Mouse (Mus musculus) MEL (cell line): ENCODE measurements around the gene Shf.

Source experiments
- CHD1 ChIP-seq: IDR thresholded peaks from 2 replicates; pipeline ENCODE4 v1.6.1; 2012; ENCODE audit warnings: low read depth, mild to moderate bottlenecking, inconsistent platforms, low read length, improper control_type of control experiment
- CTCF ChIP-seq, 3 experiments: IDR thresholded peaks in 2 of 3; conservative IDR thresholded peaks in 1 of 3; 2 replicates each; pipeline ENCODE4 v1.5.1; 2011 to 2012; ENCODE audit warnings: low read length in 3 of 3, low read depth in 2 of 3, mild to moderate bottlenecking in 2 of 3, improper control_type of control experiment in 1 of 3, inconsistent platforms in 1 of 3, mixed read lengths in 1 of 3, moderate library complexity in 1 of 3; ENCODE audit not compliant: control insufficient read depth in 1 of 3, insufficient read depth in 1 of 3, poor library complexity in 1 of 3, severe bottlenecking in 1 of 3
- ELF1 ChIP-seq: IDR thresholded peaks from 2 replicates; pipeline ENCODE4 v1.6.1; 2014; ENCODE audit warnings: low read depth, mild to moderate bottlenecking, inconsistent platforms, low read length, improper control_type of control experiment, moderate library complexity
- MAX ChIP-seq: IDR thresholded peaks from 2 replicates; pipeline ENCODE4 v1.6.1; 2011; ENCODE audit warnings: low read length, improper control_type of control experiment
- MEF2A ChIP-seq: IDR thresholded peaks from 2 replicates; pipeline ENCODE4 v1.6.1; 2014; ENCODE audit warnings: low read depth, mild to moderate bottlenecking, inconsistent platforms, low read length, improper control_type of control experiment; ENCODE audit not compliant: poor library complexity, insufficient replicate concordance, severe bottlenecking; ENCODE audit errors: extremely low read depth
- POLR2A ChIP-seq, 2 experiments: IDR thresholded peaks; 2 replicates each; pipeline ENCODE4 v1.6.1; 2011 to 2012; ENCODE audit warnings: low read length in 2 of 2, mild to moderate bottlenecking in 2 of 2, control low read depth in 1 of 2, improper control_type of control experiment in 1 of 2, low read depth in 1 of 2, moderate library complexity in 1 of 2; ENCODE audit not compliant: control insufficient read depth in 1 of 2, insufficient read depth in 1 of 2, poor library complexity in 1 of 2
- POLR2AphosphoS2 ChIP-seq: IDR thresholded peaks from 2 replicates; pipeline ENCODE4 v1.6.1; 2011; ENCODE audit warnings: low read length, improper control_type of control experiment
- RAD21 ChIP-seq: IDR thresholded peaks from 2 replicates; pipeline ENCODE4 v1.6.1; 2011; ENCODE audit warnings: mild to moderate bottlenecking, low read depth, low read length, improper control_type of control experiment
- SMC3 ChIP-seq: IDR thresholded peaks from 2 replicates; pipeline ENCODE4 v1.6.1; 2011; ENCODE audit warnings: low read depth, low read length, improper control_type of control experiment
- TCF12 ChIP-seq: IDR thresholded peaks from 2 replicates; pipeline ENCODE4 v1.6.1; 2014; ENCODE audit warnings: low read depth, mild to moderate bottlenecking, inconsistent platforms, low read length, improper control_type of control experiment, moderate library complexity
- USF1 ChIP-seq: IDR thresholded peaks from 2 replicates; pipeline ENCODE4 v1.6.1; 2014; ENCODE audit warnings: low read depth, mild to moderate bottlenecking, inconsistent platforms, low read length, improper control_type of control experiment, moderate library complexity

GRCm38 (mm10) chr2:122360310-122360709 is 8.7 kb downstream of the Shf start:
- TF ChIP-seq ELF1 (no peak), CTCF (IDR thresholded peaks at IDR 0.05 in 2 of 3, conservative IDR thresholded peaks at IDR 0.05 in 1 of 3; ENCODE audit: control insufficient read depth in 1 of 3, insufficient read depth in 1 of 3, low read depth in 2 of 3, low read length in 3 of 3, poor library complexity in 1 of 3, severe bottlenecking in 1 of 3) (no peak), TCF12 (no peak), USF1 (no peak), MEF2A (no peak), POLR2A (IDR thresholded peaks at IDR 0.05; ENCODE audit: control insufficient read depth in 1 of 2, insufficient read depth in 1 of 2, low read depth in 1 of 2, low read length in 2 of 2, poor library complexity in 1 of 2) (no peak), CHD1 (no peak), MAX (no peak), POLR2AphosphoS2 (no peak), RAD21 (no peak), SMC3 (no peak)
